Mouse (Mus musculus): ENCODE results near the gene Cux1. TPM values are rescaled to one million over a fixed set of nuclear protein-coding genes. Genes with fewer than 3 reads are reported as not detected.
A peak's percentile ranks its signal among the peaks of the same experiment; 100 is the strongest.

Gene Cux1
- total and polyA plus RNA-seq, 3 experiments, result 46.8 to 101 (median 85.8) TPM

DNA sequence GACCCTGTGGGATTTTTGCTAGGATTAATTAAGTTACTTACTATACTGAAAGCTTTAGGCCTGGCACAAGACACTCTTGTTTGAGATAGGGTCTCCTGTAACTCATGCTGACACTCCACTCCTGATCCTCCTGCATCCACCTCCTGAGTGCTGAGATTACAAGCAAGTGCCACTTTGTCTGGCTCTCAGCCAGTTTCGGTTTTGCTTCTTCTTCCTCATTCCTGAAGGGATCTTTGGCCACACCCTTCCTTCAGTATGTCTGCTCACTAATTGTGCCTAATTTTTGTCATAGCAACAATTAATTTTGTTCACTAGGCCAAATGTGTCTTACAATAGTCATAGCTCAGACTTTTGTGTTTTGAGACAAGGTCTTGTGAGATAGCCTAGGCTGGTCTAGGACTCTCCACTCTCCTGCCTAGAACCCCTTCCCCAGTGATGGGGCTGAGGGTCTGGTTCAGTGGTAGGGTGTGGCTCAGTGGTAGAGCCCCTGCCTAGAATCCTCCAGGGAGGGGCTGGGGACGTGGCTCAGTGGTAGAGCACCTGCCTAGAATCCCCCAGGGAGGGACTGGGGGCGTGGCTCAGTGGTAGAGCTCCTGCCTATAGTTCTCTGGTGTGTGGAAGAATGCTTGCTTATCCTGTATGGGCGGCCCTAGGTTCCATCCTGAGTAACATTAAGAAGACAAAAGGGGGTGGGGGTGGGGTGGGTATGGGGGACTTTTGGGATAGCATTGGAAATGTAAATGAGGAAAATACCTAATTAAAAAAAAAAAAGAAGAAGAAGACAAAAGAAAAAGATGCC, 16.6 kb upstream of the Cux1 start:
- no peak for TF ChIP-seq POLR2A (IDR thresholded peaks at IDR 0.05; ENCODE audit: insufficient read depth, low read depth, low read length)
- TF ChIP-seq EP300 (IDR thresholded peaks at IDR 0.05; ENCODE audit: insufficient read depth, low read depth, low read length), result no peak
- TF ChIP-seq CTCF (IDR thresholded peaks at IDR 0.05), result no peak
- Histone ChIP-seq H3K4me3 (no peak overlapping the region), H3K9ac (ENCODE audit: low read depth, low read length) (no peak overlapping the region), H3K27me3 (ENCODE audit: control insufficient read depth, insufficient read depth, low read length) (peaks cover 3% of the 10 kb centered on the region; the same call in 1 of the 2 replicates), H3K27ac (no peak overlapping the region), H3K36me3 (ENCODE audit: control insufficient read depth, insufficient read depth, low read length) (no peaks in the 10 kb centered on the region), H3K4me1 (ENCODE audit: control insufficient read depth, insufficient read depth, low read length) (no peaks in the 10 kb centered on the region; the same call in 1 of the 2 replicates), H3K79me2 (replicated peaks; ENCODE audit: control insufficient read depth, insufficient read depth, low read length) (no peaks in the 10 kb centered on the region)
- intact Hi-C loops (cut with DNase I), result no loop called here
- 66% methylated on average over 4 of the region's 4 CpGs for WGBS
- no peak for DNase-seq

DNA sequence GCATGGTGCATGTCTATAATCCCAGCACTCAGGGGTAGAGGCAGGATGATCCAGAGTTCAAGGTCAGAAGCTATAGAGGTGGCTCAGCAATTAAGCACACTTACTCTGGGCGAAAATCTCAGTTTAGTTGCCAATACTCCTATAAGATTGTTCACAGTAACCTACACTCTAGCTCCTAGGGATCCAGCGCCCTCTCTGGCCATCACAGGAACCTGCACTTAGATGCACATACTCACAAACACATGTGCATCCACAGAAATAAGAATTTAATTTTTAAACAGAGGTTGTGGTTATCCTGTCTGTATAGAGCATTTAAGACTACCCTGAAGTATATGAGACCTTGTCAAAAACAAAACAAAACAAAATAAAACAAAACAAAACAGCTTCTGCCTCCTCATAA, 16.0 kb upstream of the Cux1 start:
- Histone ChIP-seq H3K27ac (no peak overlapping the region), H3K9ac (ENCODE audit: low read depth, low read length) (no peak overlapping the region), H3K27me3 (ENCODE audit: control insufficient read depth, insufficient read depth, low read length) (peaks cover 3% of the 10 kb centered on the region; the same call in 1 of the 2 replicates), H3K4me1 (ENCODE audit: control insufficient read depth, insufficient read depth, low read length) (no peaks in the 10 kb centered on the region; the same call in 1 of the 2 replicates), H3K79me2 (replicated peaks; ENCODE audit: control insufficient read depth, insufficient read depth, low read length) (no peaks in the 10 kb centered on the region), H3K4me3 (no peak overlapping the region), H3K36me3 (ENCODE audit: control insufficient read depth, insufficient read depth, low read length) (no peaks in the 10 kb centered on the region)
- DNase-seq, result no peak
- intact Hi-C loops (cut with DNase I), result no loop called here
- WGBS, result 84% methylated on average over 2 of the region's 2 CpGs
- TF ChIP-seq EP300 (IDR thresholded peaks at IDR 0.05; ENCODE audit: insufficient read depth, low read depth, low read length), result no peak
- no peak for TF ChIP-seq CTCF (IDR thresholded peaks at IDR 0.05)
- no peak for TF ChIP-seq POLR2A (IDR thresholded peaks at IDR 0.05; ENCODE audit: insufficient read depth, low read depth, low read length)

DNA sequence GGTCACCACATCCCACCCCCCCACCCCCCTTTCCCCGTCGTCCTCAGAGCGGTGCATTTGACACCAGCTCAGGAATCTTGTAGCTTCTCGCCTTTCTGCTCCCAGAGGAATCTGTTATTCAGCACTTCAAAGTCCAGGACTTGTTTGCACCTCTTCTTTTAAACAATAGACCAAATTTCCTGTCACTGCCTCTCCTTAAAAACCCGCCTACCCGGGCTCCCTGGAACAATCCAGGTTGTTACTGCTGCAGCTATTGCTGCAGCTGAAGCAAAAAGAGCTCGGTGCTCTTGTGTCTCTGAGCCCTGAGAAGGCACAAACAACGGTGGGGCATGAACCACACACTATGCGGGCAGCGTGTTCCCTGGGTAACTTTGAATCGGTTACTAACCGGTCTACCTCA, 14.9 kb upstream of the Cux1 start:
- no peaks in the 10 kb centered on the region for H3K79me2 ChIP-seq (replicated peaks; ENCODE audit: control insufficient read depth, insufficient read depth, low read length)

DNA sequence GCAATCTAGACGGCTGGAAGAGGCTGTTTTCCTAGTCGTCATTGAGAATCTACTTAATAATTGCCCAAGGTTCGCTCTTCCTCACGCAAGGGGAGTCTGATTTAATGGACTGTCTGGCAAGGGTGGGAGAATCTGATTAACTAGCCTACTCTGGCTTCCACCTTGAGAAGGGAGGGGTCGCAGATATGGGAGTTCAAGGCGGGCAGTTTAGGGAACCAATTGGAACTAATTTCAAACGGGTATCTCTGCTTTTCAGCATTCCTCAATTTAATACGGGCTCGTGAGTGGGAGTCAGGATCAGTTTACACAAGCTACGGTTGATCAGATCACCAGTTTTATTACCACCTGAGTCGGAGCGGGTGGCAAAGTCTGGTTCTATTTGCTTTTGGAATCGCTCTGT, 14.3 kb upstream of the Cux1 start:
- H3K36me3 ChIP-seq (ENCODE audit: control insufficient read depth, insufficient read depth, low read length), result no peaks in the 10 kb centered on the region
- intact Hi-C loops (cut with DNase I), result no loop called here
- no peak overlapping the region for H3K27ac ChIP-seq
- H3K79me2 ChIP-seq (replicated peaks; ENCODE audit: control insufficient read depth, insufficient read depth, low read length), result no peaks in the 10 kb centered on the region
- 4% methylated on average over 13 of the region's 13 CpGs for WGBS
- no peak overlapping the region for H3K4me3 ChIP-seq
- H3K4me1 ChIP-seq (ENCODE audit: control insufficient read depth, insufficient read depth, low read length), result no peaks in the 10 kb centered on the region; the same call in 1 of the 2 replicates
- TF ChIP-seq POLR2A (IDR thresholded peaks at IDR 0.05; ENCODE audit: insufficient read depth, low read depth, low read length) (no peak), EP300 (IDR thresholded peaks at IDR 0.05; ENCODE audit: insufficient read depth, low read depth, low read length) (no peak), CTCF (IDR thresholded peaks at IDR 0.05) (no peak)
- H3K27me3 ChIP-seq (ENCODE audit: control insufficient read depth, insufficient read depth, low read length), result peaks cover 3% of the 10 kb centered on the region; the same call in 1 of the 2 replicates
- no peak overlapping the region for H3K9ac ChIP-seq (ENCODE audit: low read depth, low read length)
- DNase-seq, result no peak

More for the DNA sequence above, 14.9 kb upstream of the Cux1 start:
- no peak overlapping the region for H3K9ac ChIP-seq (ENCODE audit: low read depth, low read length)
- H3K36me3 ChIP-seq (ENCODE audit: control insufficient read depth, insufficient read depth, low read length), result no peaks in the 10 kb centered on the region
- H3K4me1 ChIP-seq (ENCODE audit: control insufficient read depth, insufficient read depth, low read length), result no peaks in the 10 kb centered on the region; the same call in 1 of the 2 replicates
- TF ChIP-seq POLR2A (IDR thresholded peaks at IDR 0.05; ENCODE audit: insufficient read depth, low read depth, low read length), result no peak
- no peak for TF ChIP-seq EP300 (IDR thresholded peaks at IDR 0.05; ENCODE audit: insufficient read depth, low read depth, low read length)
- no peak for TF ChIP-seq CTCF (IDR thresholded peaks at IDR 0.05)
- WGBS, result 17% methylated on average over 12 of the region's 12 CpGs
- intact Hi-C loops (cut with DNase I), result no loop called here
- no peak overlapping the region for H3K4me3 ChIP-seq
- DNase-seq, result no peak
- no peak overlapping the region for H3K27ac ChIP-seq
- peaks cover 3% of the 10 kb centered on the region; the same call in 1 of the 2 replicates for H3K27me3 ChIP-seq (ENCODE audit: control insufficient read depth, insufficient read depth, low read length)

DNA sequence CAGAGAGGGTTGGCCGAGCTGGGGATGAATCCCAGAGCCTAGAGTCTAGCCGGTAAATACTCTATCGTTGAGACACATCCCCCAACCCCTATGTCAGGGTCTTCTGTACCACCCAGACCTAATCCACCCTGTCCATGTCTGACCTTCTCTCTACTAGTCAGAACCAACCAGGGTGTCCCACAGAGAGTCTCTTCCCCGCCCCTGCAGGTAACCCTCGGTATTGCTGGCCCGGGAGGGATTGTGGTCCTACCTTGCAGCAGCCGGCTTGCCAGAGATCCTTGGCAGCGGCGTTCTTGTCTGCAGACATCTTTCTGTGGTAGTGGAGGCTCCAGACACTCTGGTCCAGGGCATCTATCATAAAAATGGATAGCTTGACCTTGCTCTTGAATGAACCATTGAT, 13.9 kb upstream of the Cux1 start:
- Histone ChIP-seq H3K36me3 (ENCODE audit: control insufficient read depth, insufficient read depth, low read length) (no peaks in the 10 kb centered on the region), H3K9ac (ENCODE audit: low read depth, low read length) (no peak overlapping the region), H3K4me1 (ENCODE audit: control insufficient read depth, insufficient read depth, low read length) (no peaks in the 10 kb centered on the region; the same call in 1 of the 2 replicates), H3K27me3 (ENCODE audit: control insufficient read depth, insufficient read depth, low read length) (peaks cover 3% of the 10 kb centered on the region; the same call in 1 of the 2 replicates), H3K27ac (no peak overlapping the region), H3K4me3 (no peak overlapping the region), H3K79me2 (replicated peaks; ENCODE audit: control insufficient read depth, insufficient read depth, low read length) (no peaks in the 10 kb centered on the region)
- DNase-seq, result no peak
- intact Hi-C loops (cut with DNase I), result no loop called here
- WGBS, result 23% methylated on average over 9 of the region's 9 CpGs
- TF ChIP-seq CTCF (IDR thresholded peaks at IDR 0.05) (peak; percentile 58), POLR2A (IDR thresholded peaks at IDR 0.05; ENCODE audit: insufficient read depth, low read depth, low read length) (no peak), EP300 (IDR thresholded peaks at IDR 0.05; ENCODE audit: insufficient read depth, low read depth, low read length) (no peak)

GRCm38 (mm10) chr5:136578201-136578600, 10.9 kb upstream of the Cux1 start:
- no peak for DNase-seq
- no peaks in the 10 kb centered on the region; the same call in 1 of the 2 replicates for H3K4me1 ChIP-seq (ENCODE audit: control insufficient read depth, insufficient read depth, low read length)
- no peak overlapping the region for H3K27ac ChIP-seq
- H3K4me3 ChIP-seq, result no peak overlapping the region
- H3K9ac ChIP-seq (ENCODE audit: low read depth, low read length), result no peak overlapping the region
- peaks cover 3% of the 10 kb centered on the region; the same call in 1 of the 2 replicates for H3K27me3 ChIP-seq (ENCODE audit: control insufficient read depth, insufficient read depth, low read length)
- 37% methylated on average over 10 of the region's 10 CpGs for WGBS
- intact Hi-C loops (cut with DNase I), result no loop called here
- H3K79me2 ChIP-seq (replicated peaks; ENCODE audit: control insufficient read depth, insufficient read depth, low read length), result no peaks in the 10 kb centered on the region
- no peaks in the 10 kb centered on the region for H3K36me3 ChIP-seq (ENCODE audit: control insufficient read depth, insufficient read depth, low read length)
- no peak for TF ChIP-seq CTCF (IDR thresholded peaks at IDR 0.05)
- TF ChIP-seq POLR2A (IDR thresholded peaks at IDR 0.05; ENCODE audit: insufficient read depth, low read depth, low read length), result no peak
- no peak for TF ChIP-seq EP300 (IDR thresholded peaks at IDR 0.05; ENCODE audit: insufficient read depth, low read depth, low read length)
